Mouse (Mus musculus): ENCODE data around the gene Adad2. TPM values are rescaled to one million over a fixed set of nuclear protein-coding genes. Genes with fewer than 3 reads are reported as not detected.

Gene Adad2
- total RNA-seq (2015) (not detected in 2 replicates), total RNA-seq (2017) (not detected in 2 replicates)

GRCm38 (mm10) chr8:119612471-119612870 lies at the start of gene Adad2:
Adad2 (plus strand) TSS chr8:119612747.
- 0 out of 2 replicates have a peak, but pooled peaks have one; percentile 34 for ATAC-seq (replicated peaks; ENCODE audit: poor library complexity)

- ATAC-seq (replicated peaks; ENCODE audit: poor library complexity), result no peak
Observed at GRCm38 (mm10) chr8:119563849-119564251, 48.7 kb upstream of the Adad2 start.

GRCm38 (mm10) chr8:119566367-119566766 lies 46.2 kb upstream of the Adad2 start:
- ATAC-seq (replicated peaks; ENCODE audit: poor library complexity), result no peak

GRCm38 (mm10) chr8:119568251-119568650 lies 44.3 kb upstream of the Adad2 start:
- ATAC-seq (replicated peaks; ENCODE audit: poor library complexity), result no peak

- ATAC-seq (replicated peaks; ENCODE audit: poor library complexity), result no peak
Observed at GRCm38 (mm10) chr8:119568951-119569350, 43.6 kb upstream of the Adad2 start.

GRCm38 (mm10) chr8:119569881-119570280 lies 42.7 kb upstream of the Adad2 start:
- ATAC-seq (replicated peaks; ENCODE audit: poor library complexity), result no peak

- peak; percentile 51 for ATAC-seq (replicated peaks; ENCODE audit: poor library complexity)
Observed at GRCm38 (mm10) chr8:119571135-119571534, 41.4 kb upstream of the Adad2 start.

GRCm38 (mm10) chr8:119572411-119572810 lies 40.1 kb upstream of the Adad2 start:
- ATAC-seq (replicated peaks; ENCODE audit: poor library complexity), result 0 out of 2 replicates have a peak, but pooled peaks have one; percentile 2

- ATAC-seq (replicated peaks; ENCODE audit: poor library complexity), result peak; percentile 57
Observed at GRCm38 (mm10) chr8:119574437-119575365, 37.8 kb upstream of the Adad2 start, which contains the start of the genes Hsdl1 and Dnaaf1. Hsdl1 (minus strand) TSS chr8:119575183. Dnaaf1 (plus strand) TSS chr8:119575235.

GRCm38 (mm10) chr8:119575366-119575726 lies 37.2 kb upstream of the Adad2 start:
- no peak for ATAC-seq (replicated peaks; ENCODE audit: poor library complexity)

GRCm38 (mm10) chr8:119579096-119579495 lies 33.5 kb upstream of the Adad2 start:
- no peak for ATAC-seq (replicated peaks; ENCODE audit: poor library complexity)

GRCm38 (mm10) chr8:119580441-119581161 lies 31.9 kb upstream of the Adad2 start:
- ATAC-seq (replicated peaks; ENCODE audit: poor library complexity), result peak; percentile 32; the same call in 1 of the 2 replicates

GRCm38 (mm10) chr8:119585901-119586300 lies 26.6 kb upstream of the Adad2 start:
- ATAC-seq (replicated peaks; ENCODE audit: poor library complexity), result peak; percentile 76

- no peak for ATAC-seq (replicated peaks; ENCODE audit: poor library complexity)
Observed at GRCm38 (mm10) chr8:119588321-119588720, 24.2 kb upstream of the Adad2 start.

GRCm38 (mm10) chr8:119588844-119589243 lies 23.7 kb upstream of the Adad2 start:
- no peak for ATAC-seq (replicated peaks; ENCODE audit: poor library complexity)

GRCm38 (mm10) chr8:119590348-119590747 lies 22.2 kb upstream of the Adad2 start:
- no peak for ATAC-seq (replicated peaks; ENCODE audit: poor library complexity)

- ATAC-seq (replicated peaks; ENCODE audit: poor library complexity), result no peak
Observed at GRCm38 (mm10) chr8:119591456-119591855, 21.1 kb upstream of the Adad2 start.

GRCm38 (mm10) chr8:119603771-119604170 lies 8.8 kb upstream of the Adad2 start:
- ATAC-seq (replicated peaks; ENCODE audit: poor library complexity), result no peak

- peak; percentile 63 for ATAC-seq (replicated peaks; ENCODE audit: poor library complexity)
Observed at GRCm38 (mm10) chr8:119604398-119604803, 8.1 kb upstream of the Adad2 start.

- ATAC-seq (replicated peaks; ENCODE audit: poor library complexity), result peak; percentile 95
Observed at GRCm38 (mm10) chr8:119604996-119605395, 7.6 kb upstream of the Adad2 start, which contains the start of gene Taf1c. Taf1c (minus strand) TSS chr8:119605222.

- ATAC-seq (replicated peaks; ENCODE audit: poor library complexity), result no peak
Observed at GRCm38 (mm10) chr8:119606224-119606623, 6.3 kb upstream of the Adad2 start.

All from megakaryocyte progenitor cell, adult 5-6 weeks (primary cell).